Mouse (Mus musculus): ENCODE results near the gene Sec61a1. TPM values are rescaled to one million over a fixed set of nuclear protein-coding genes. Genes with fewer than 3 reads are reported as not detected.

The Sec61a1 gene
- total and polyA plus RNA-seq, 3 experiments: 139 to 276 (median 237) TPM

DNA sequence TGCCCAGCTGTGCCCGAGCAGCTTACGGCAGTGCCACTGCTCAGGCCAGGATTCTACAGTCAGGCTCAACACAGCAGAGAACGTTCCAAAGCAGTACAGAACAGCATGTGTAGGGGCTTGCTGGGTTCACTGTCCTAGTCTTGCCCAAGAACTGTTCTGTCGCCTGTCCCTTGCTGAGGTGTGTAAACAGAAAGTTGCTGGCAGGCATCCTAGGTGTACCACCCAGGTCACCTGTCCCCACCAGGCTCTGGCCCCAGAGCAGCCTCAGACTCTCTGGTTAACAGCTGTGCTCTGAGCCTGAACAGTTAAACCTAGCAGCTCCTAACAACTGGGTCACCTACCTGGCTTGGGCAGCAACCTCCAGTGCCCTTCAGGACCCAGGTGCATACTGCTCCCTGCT is 15.7 kb downstream of the Sec61a1 start:
- Histone ChIP-seq H3K27ac (ENCODE audit: insufficient read depth, low read depth) (no peak overlapping the region), H3K4me3 (replicated peaks in 1 of 3; ENCODE audit: low read depth in 2 of 3, low read length in 2 of 3, poor library complexity in 1 of 3) (no peak overlapping the region), H3K4me2 (ENCODE audit: insufficient read depth, low read depth, poor library complexity, severe bottlenecking) (no peak overlapping the region), H3K9me3 (replicated peaks; ENCODE audit: low read length) (no peaks in the 10 kb centered on the region), H3K9ac (ENCODE audit: insufficient read depth, low read depth) (no peak overlapping the region), H3K36me3 (replicated peaks in 1 of 2; ENCODE audit: control insufficient read depth in 1 of 2, insufficient read depth in 1 of 2, low read length in 1 of 2) (peaks cover 81 to 100% of the 10 kb centered on the region in 2 experiments), H3K27me3 (replicated peaks) (no peaks in the 10 kb centered on the region), H3K4me1 (ENCODE audit: control insufficient read depth in 1 of 2, insufficient read depth in 2 of 2) (no peaks in the 10 kb centered on the region), H3K79me2 (replicated peaks; ENCODE audit: control insufficient read depth, extremely low read depth, insufficient read depth, poor library complexity, severe bottlenecking) (no peaks in the 10 kb centered on the region)
- in situ Hi-C loops (cut with MboI; ENCODE audit: low pct_ligation_motif_present, low pct_unique_long_range_greater_than_20kb, low sequenced_read_pairs) (no loop called here), dilution Hi-C loops (cut with MboI; ENCODE audit: extremely low pct_ligation_motif_present, extremely low pct_unique_long_range_greater_than_20kb, low sequenced_read_pairs) (no loop called here)
- DNase-seq (ENCODE audit: extremely low read depth): no peak
- no peak for TF ChIP-seq IRF4 (IDR thresholded peaks at IDR 0.05; ENCODE audit: low read depth, low read length)
- no peak for TF ChIP-seq CHD2 (IDR thresholded peaks at IDR 0.05; ENCODE audit: low read length)
- no peak for TF ChIP-seq JUND (conservative IDR thresholded peaks at IDR 0.05; ENCODE audit: low read depth, low read length)
- no peak for TF ChIP-seq MAZ (IDR thresholded peaks at IDR 0.05; ENCODE audit: low read depth, low read length)
- TF ChIP-seq ZC3H11A (IDR thresholded peaks at IDR 0.05; ENCODE audit: low read depth, low read length): no peak

DNA sequence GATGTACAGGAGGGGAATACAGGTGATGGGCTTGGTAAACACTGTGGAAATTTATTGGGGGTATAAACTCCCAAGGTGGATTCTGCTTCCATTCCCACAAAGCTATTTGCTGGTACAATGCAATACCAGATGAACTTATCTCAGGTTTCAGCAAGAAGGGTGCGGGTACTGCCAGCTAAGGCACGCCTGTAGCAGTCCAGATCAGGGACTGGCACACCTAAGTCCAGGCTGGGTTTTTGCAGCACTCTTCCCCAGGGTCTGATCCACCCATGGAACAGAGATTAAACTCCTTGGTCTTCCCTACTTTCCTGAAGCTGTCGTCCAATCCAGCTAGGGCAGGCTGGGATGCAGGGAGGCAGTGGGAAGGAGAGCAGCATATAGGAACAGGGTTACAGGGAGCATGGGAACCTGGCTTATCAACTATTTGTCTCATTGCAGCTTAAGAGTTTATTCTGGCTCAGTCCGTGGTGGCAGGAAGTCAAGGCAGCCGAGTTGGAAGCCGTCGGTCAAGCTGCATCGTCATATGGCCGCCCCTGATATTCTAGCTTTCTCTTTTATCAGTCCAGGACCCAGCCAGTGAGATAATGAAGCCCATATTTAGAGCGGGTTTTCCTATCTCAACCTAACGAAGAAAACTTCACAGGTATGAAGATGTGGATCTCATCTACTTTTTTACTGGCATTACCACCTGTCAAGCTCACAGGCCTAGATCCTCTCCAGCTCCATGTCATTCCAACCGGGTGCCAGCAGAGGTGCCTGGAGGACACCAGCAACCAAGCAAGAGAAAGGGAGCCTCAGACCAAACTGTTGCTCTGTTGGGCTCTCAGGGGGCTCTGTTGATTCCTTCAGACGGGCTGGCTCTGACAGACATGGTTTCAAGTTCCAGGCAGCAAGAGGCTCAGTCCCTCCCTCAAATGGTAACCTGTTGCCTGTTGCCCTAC is 16.4 kb downstream of the Sec61a1 start:
- Histone ChIP-seq H3K4me3 (replicated peaks in 1 of 3; ENCODE audit: low read depth in 2 of 3, low read length in 2 of 3, poor library complexity in 1 of 3) (no peak overlapping the region), H3K27me3 (replicated peaks) (no peaks in the 10 kb centered on the region), H3K79me2 (replicated peaks; ENCODE audit: control insufficient read depth, extremely low read depth, insufficient read depth, poor library complexity, severe bottlenecking) (no peaks in the 10 kb centered on the region), H3K27ac (ENCODE audit: insufficient read depth, low read depth) (no peak overlapping the region), H3K36me3 (replicated peaks in 1 of 2; ENCODE audit: control insufficient read depth in 1 of 2, insufficient read depth in 1 of 2, low read length in 1 of 2) (peaks cover 80 to 100% of the 10 kb centered on the region in 2 experiments), H3K4me2 (ENCODE audit: insufficient read depth, low read depth, poor library complexity, severe bottlenecking) (no peak overlapping the region), H3K4me1 (ENCODE audit: control insufficient read depth in 1 of 2, insufficient read depth in 2 of 2) (no peaks in the 10 kb centered on the region), H3K9ac (ENCODE audit: insufficient read depth, low read depth) (no peak overlapping the region), H3K9me3 (replicated peaks; ENCODE audit: low read length) (no peaks in the 10 kb centered on the region)
- no peak for DNase-seq (ENCODE audit: extremely low read depth)
- TF ChIP-seq HCFC1 (IDR thresholded peaks at IDR 0.05; ENCODE audit: low read depth, low read length) (no peak), CHD1 (IDR thresholded peaks at IDR 0.05; ENCODE audit: low read depth, low read length) (no peak), MXI1 (IDR thresholded peaks at IDR 0.05; ENCODE audit: low read depth, low read length) (no peak), POLR2A (IDR thresholded peaks at IDR 0.05; ENCODE audit: low read depth, low read length) (peak; percentile 13; the same call in 1 of the 2 replicates), KAT2A (IDR thresholded peaks at IDR 0.05; ENCODE audit: insufficient replicate concordance, low read length) (no peak)
- in situ Hi-C loops (cut with MboI; ENCODE audit: low pct_ligation_motif_present, low pct_unique_long_range_greater_than_20kb, low sequenced_read_pairs) (no loop called here), dilution Hi-C loops (cut with MboI; ENCODE audit: extremely low pct_ligation_motif_present, extremely low pct_unique_long_range_greater_than_20kb, low sequenced_read_pairs) (no loop called here)

DNA sequence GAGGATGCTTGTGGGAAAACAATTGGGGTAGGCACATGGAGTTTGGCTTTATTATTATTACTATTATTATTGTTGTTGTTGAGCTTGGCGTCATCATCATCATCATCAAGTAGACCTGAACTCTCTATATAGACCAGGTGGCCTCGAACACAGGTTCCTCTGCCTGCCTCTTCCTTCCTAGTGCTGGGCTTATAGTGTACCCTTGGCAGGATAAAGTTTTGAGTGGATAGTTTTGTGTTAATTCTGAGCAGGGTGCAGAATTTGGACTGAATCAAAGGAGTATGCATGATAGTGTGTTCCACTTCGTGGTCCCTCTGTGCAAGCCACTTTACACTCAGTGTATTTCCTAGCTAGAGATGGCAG is 18.3 kb downstream of the Sec61a1 start:
- no peaks in the 10 kb centered on the region for H3K27me3 ChIP-seq (replicated peaks)
- no peak overlapping the region for H3K4me3 ChIP-seq (replicated peaks in 1 of 3; ENCODE audit: low read depth in 2 of 3, low read length in 2 of 3, poor library complexity in 1 of 3)
- DNase-seq (ENCODE audit: extremely low read depth): no peak
- no peak overlapping the region for H3K9ac ChIP-seq (ENCODE audit: insufficient read depth, low read depth)
- TF ChIP-seq TBP (conservative IDR thresholded peaks at IDR 0.05; ENCODE audit: low read depth, low read length) (no peak), USF1 (IDR thresholded peaks at IDR 0.05; ENCODE audit: low read depth, low read length) (no peak), BHLHE40 (IDR thresholded peaks at IDR 0.05; ENCODE audit: low read depth, low read length) (no peak), MAX (IDR thresholded peaks at IDR 0.05; ENCODE audit: low read length) (no peak), ZMIZ1 (IDR thresholded peaks at IDR 0.05; ENCODE audit: low read depth, low read length) (0 out of 2 replicates have a peak, but pooled peaks have one; percentile 17)
- H3K4me1 ChIP-seq (ENCODE audit: control insufficient read depth in 1 of 2, insufficient read depth in 2 of 2): no peaks in the 10 kb centered on the region
- no peaks in the 10 kb centered on the region for H3K79me2 ChIP-seq (replicated peaks; ENCODE audit: control insufficient read depth, extremely low read depth, insufficient read depth, poor library complexity, severe bottlenecking)
- dilution Hi-C loops (cut with MboI; ENCODE audit: extremely low pct_ligation_motif_present, extremely low pct_unique_long_range_greater_than_20kb, low sequenced_read_pairs) (no loop called here), in situ Hi-C loops (cut with MboI; ENCODE audit: low pct_ligation_motif_present, low pct_unique_long_range_greater_than_20kb, low sequenced_read_pairs) (no loop called here)
- no peaks in the 10 kb centered on the region for H3K9me3 ChIP-seq (replicated peaks; ENCODE audit: low read length)
- H3K36me3 ChIP-seq (replicated peaks in 1 of 2; ENCODE audit: control insufficient read depth in 1 of 2, insufficient read depth in 1 of 2, low read length in 1 of 2): peaks cover 75 to 98% of the 10 kb centered on the region in 2 experiments
- no peak overlapping the region for H3K27ac ChIP-seq (ENCODE audit: insufficient read depth, low read depth)
- no peak overlapping the region for H3K4me2 ChIP-seq (ENCODE audit: insufficient read depth, low read depth, poor library complexity, severe bottlenecking)
